Comparison of ENCODE assay signal across 13 mouse cellular contexts in the genomic region with DNA sequence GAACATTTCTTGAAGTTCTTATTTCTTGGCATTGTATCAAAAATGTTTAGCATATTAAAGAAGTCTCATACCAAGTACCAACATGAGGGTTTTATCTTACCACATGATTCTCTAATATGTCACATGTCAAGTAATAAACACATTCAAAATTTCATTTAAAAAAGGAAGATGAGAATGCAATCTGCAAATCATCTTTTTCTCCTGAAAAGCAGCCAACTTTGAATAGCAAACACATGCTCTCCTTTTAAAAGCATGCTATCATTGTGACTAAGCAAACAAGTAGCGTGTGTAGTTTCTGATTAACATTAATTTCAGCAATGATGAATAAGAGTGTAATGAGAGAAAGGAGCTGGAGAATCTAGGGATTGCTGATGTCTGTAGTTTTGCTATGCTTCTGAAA.
"Had no signal": no experiment of that assay in that cellular context is flagged by ENCODE, and none has a peak within 500 bp of the region (broad histone marks: within the 10 kb centered on the region; RNA-seq: fewer than 3 reads in every experiment).

No protein-coding gene starts in this region.

- H3K9me3 ChIP-seq: kidney, embryonic 15.5 days; limb, embryonic 13.5 days; megakaryocyte, embryonic 14.5 days; midbrain, embryonic 15.5 days; neural tube, embryonic 12.5 days; stomach, embryonic 15.5 days had no signal

- H3K27ac ChIP-seq: kidney, embryonic 15.5 days; limb, embryonic 13.5 days; liver, embryonic 14.5 days; midbrain, embryonic 15.5 days; neural tube, embryonic 12.5 days; stomach, embryonic 15.5 days had no signal

- H3K27me3 ChIP-seq: kidney, embryonic 15.5 days; limb, embryonic 13.5 days; megakaryocyte, embryonic 14.5 days; midbrain, embryonic 15.5 days; neural tube, embryonic 12.5 days; stomach, embryonic 15.5 days had no signal

- ATAC-seq: midbrain, embryonic 15.5 days had no signal

- H3K4me2 ChIP-seq: kidney, embryonic 15.5 days; limb, embryonic 13.5 days; midbrain, embryonic 11.5 days; midbrain, embryonic 15.5 days; neural tube, embryonic 12.5 days; stomach, embryonic 15.5 days had no signal

- H3K4me1 ChIP-seq: kidney, embryonic 15.5 days; midbrain, embryonic 15.5 days; neural tube, embryonic 12.5 days had no signal

- H3K4me3 ChIP-seq: kidney, embryonic 15.5 days; limb, embryonic 13.5 days; midbrain, embryonic 15.5 days; neural tube, embryonic 12.5 days; stomach, embryonic 15.5 days had no signal

- H3K36me3 ChIP-seq: kidney, embryonic 15.5 days; limb, embryonic 13.5 days; midbrain, embryonic 15.5 days; neural tube, embryonic 12.5 days; stomach, embryonic 15.5 days had no signal

- H3K9ac ChIP-seq: kidney, embryonic 15.5 days; limb, embryonic 13.5 days; liver, embryonic 14.5 days; midbrain, embryonic 15.5 days; neural tube, embryonic 12.5 days; stomach, embryonic 15.5 days had no signal

- DNase-seq: kidney, postnatal 14 days; lung, adult 2 months; lung, postnatal 10 days; lung, postnatal 4 days; thymus, postnatal 36 days had no signal
